Mouse (Mus musculus) ovary, adult 18-20 months (tissue): ENCODE measurements at regions not wholly inside any gene's neighbourhood (a gene's known extent, or its start where the extent isn't known, plus 50 kb on each side); places are given as distances from the start of the nearest gene placed in this dataset.

Experiments
- DNase-seq: peaks from one replicate; pipeline ENCODE4 v3.0.0; 2022; ENCODE audit warnings: low spot score, mixed read lengths

DNA sequence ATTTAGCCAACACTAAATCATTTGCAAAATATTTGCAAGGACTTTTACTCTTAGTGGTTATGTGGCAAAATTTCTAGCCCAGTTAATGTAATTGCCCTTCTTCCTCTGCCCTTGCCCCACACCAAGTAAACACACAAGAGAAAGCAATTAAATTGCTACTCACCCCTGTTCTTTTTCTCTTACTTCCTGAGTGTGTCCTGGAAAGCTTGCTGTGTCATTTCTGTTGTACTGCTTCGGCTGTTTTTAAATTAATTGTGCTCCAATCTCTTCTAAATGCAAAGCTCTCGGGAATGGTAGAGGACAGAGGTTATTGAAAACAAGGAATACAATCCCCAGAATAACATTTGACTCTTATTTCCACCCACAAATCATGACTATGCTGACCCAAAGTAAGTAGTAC lies 647.4 kb upstream of the Cited2 start:
- DNase-seq = no peak

DNA sequence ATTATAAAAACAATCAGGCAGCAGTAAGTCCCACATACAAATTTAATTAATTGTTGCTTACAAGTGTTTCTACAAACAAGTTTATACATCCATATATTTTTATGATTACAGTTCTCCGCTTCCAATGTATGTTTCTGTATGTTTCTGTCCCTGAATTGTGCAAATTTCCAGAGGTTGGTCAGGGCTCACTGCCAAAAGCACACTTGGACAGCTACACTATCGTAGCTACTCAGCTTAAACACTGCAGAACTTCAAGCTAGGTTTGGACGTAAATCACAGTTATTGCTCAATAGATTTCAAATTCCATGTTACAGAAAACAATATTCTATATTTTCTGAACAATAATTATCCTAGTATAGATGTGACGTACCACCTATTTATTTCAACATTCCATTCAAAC lies 646.8 kb upstream of the Cited2 start:
- no peak for DNase-seq

DNA sequence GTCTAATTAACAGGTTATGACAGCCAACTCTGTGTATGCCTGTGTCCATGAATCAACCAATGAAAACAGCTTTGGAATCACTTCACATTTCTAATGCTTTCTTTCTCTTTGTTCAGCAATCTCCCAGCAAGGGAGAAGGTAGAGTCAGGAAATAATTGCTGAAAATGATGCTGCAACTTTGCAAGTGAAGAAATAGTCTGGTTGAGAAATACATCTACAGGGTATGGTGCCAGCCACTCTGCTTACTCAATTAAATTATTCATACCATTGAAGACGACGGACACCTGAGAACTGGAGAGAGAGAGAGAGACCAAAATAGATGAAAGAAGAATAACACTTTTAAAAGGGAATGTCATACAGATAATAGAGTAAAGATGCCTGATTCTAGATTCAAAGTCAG lies 645.4 kb upstream of the Cited2 start:
- DNase-seq = no peak

DNA sequence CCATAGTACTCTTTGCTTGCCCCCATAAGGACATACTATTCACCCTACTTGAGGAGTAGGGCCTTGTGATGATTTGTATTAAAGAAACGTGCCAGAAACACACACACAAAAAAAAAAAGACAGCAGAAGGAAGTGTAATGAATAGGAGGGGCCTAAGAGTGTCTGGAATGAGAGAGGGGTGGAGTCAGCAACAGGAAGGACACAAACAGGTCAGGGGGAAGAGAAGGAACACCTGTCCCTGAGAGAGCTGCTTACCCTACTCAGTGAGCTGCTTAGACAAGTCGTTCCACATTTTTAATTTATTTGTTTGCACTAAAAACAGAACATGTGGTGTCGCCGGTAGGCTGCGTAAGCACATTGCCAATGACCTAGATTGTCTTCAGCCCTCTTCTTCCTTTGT lies 642.2 kb upstream of the Cited2 start:
- DNase-seq = no peak

DNA sequence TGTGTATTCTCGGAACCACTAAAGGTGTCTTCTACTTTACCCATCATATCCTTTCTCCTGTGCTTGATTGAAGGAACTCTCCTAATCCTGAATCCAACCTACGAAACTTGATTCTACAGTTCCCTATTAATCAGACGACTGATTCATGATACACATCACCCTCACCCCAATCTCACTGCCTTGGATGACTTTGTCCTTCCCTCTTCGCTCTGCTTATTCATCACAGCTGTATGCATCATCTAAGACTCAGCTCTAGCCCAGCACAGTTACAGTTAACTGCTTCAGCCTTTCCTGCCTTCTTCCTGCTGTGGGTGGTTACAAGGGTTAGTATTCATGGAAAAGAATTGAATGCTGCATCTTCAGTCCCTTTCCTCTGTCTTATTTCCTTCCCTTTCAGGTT lies 640.1 kb upstream of the Cited2 start:
- DNase-seq = no peak

DNA sequence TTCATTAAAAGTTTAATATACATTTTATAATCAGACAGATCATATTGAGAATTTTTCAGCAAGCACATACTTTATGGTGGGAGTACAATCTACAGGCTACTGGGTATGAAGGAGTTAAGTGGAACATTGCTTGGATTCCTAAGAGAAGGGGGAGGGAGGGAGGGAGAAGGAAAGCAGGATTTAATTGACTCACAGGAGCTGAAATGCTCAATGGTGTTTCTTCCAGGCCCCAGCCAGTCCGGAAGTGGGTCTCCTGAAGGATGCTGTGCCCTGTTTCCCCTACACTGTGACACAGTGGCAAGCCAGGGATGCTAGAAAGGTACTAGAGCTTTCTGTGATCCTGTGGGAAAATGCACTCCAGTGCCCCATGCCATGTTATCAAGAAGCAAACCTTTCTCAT lies 621.0 kb upstream of the Cited2 start:
- no peak for DNase-seq

DNA sequence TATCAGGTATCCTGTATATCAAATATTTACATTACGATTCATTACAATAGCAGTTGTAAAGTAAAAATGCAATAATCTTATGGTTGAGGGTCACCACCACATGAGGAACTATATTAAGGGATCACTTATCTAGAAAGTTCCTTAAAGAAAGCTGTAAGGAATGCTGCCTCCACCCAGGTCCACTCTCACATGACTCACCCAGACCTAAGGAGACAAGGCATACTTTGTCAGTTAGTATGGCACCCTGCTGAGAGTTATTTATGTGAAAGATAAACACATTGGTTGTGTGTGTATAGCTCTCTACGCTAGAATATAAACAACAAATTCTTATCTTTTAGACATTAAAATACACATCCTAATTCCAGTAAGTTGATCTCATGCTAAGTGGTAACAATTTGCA lies 619.6 kb upstream of the Cited2 start:
- DNase-seq = no peak

DNA sequence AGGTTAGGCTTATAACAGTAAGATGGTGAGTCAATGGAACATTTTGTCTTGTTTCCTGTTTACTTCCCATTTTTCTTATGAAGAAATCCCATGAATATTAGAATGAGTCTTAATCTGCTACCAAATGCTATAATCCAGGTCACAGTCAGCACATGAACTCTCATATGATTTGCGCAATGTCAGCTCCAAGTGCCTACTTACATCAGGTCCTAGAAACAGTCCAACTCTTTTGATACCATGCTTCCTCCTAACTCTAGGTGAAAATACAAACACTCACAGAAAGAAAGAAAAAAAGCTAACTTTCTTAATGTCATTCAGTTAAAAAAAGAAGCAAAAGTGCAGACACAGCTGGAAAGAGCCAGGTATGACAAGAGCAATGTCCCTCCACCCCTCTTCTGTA lies 616.2 kb upstream of the Cited2 start:
- DNase-seq = no peak

DNA sequence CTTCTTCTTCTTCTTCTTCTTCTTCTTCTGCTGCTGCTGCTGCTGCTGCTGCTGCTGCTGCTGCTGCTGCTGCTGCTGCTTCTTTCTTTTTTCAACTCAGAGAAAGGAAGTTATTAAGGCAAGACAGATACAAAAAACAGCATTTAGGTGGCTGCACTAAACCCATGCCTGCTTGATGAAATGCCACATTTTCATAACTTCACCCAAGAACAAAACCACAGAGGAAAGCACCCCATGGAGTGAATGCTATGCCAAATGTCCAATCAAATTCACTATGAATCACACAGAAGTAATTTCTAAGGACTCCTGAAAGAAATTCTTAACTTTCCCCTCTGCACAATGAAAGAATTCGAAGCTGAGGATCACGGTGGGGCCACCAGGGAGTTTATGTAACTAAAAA lies 611.9 kb upstream of the Cited2 start:
- no peak for DNase-seq

DNA sequence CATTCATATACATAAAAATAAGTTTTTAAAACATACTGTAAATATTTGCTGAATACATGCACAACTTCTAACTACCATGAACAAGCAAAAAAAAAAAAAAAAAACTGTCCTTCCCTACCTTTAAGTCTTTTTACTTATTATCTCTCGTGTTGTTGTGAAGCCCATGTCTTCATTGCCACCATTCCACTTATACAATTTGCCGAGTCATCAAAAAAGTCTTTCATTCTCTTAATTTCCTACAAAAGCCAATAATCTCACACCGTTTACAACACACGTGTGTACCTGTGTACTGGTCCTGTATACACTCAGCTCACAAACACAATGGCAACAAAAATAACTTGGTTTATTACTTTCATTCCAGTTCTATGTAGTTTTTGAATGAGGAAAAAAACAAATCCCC lies 608.2 kb upstream of the Cited2 start:
- DNase-seq = no peak

DNA sequence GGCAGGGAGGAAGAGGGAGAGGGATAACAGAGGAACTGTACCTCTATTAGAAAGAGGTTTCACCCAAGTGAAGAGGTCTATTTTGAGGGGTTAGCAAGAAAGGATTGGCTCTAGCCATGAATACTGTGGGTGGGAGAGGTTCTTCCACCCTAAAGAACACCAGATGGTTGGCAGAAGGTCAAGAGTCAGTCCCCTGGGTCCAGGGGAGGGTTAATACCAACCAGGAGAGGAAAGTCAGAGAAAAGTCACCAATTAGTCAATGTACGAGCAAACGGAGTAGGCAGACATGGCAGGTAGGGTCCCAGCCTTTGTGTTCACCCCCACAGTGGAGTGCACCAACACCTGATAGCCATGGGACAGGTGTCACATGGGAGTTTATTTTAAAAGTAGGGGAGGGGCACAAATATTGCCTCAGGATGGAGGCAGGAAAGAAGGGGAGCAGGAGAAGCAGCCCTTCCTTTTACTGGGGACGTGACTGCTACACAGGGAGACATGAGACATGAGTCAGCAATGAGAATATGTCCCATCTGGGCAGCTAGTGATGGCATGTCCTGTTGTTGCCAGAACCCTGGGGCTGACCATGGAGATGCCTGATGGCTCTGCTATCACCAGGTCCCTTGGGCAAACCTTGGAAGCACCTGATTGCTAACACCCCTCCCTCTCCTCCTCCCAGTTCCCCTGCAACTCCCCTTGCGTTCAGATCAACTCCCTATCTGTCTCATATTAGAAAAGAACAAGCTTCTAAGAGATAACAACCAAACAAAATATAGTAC lies 593.4 kb upstream of the Cited2 start:
- no peak for DNase-seq

DNA sequence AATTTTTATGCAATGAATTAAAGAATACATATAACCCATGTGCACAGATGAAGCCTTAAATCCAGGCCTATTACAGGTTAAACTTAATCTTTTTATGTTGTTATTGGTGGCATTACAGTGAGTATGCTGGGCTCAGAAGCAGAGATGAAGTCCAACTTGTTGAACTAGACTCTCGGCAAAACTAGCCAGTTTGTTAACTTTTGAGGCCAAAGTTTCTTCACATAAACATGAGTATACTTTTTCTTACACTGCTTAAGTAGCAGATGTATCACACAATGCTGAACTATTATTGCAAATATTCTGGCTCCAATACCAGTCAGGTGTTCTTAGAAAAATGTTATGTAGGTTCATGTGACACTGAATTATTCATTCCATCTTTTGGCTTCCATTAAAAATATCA lies 592.4 kb upstream of the Cited2 start:
- DNase-seq = no peak

DNA sequence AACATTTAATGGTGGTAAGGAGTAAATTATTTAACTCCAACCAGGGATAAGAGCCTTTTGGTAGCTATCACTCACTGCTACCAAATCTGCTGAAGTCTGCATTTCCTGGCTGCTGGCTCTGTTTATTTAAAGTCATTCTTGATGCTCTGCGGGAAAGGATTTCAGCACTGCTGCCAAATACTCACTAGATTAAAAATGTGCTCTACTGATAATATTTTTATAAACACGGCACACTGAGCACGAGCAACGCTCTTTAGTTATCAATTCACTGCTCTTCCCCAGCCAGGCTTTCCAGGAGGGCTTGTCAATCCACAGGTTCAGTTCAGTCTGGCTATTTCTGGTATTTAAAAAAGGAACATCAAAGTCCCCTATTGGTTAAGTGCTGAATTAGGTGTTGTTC lies 591.3 kb upstream of the Cited2 start:
- peak; percentile 48 for DNase-seq

DNA sequence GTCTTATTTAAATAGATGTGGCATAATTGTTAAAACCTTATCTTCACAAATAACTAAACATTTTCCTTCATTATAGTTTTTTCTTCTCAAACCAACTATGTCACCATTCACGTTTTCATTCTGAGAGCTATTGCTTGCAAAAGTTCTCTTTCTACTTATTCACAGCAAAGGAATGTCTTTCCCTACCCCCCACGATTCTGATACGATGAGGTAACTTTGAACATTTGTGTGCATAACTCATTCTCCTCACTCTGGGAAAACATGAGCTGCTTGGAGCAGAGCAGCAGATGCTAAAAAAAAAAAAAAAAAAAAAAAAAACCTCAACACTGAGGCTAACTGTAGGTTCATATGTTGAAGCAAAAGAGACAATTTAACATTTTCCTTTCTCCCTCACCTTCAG lies 547.6 kb upstream of the Cited2 start:
- DNase-seq = no peak

DNA sequence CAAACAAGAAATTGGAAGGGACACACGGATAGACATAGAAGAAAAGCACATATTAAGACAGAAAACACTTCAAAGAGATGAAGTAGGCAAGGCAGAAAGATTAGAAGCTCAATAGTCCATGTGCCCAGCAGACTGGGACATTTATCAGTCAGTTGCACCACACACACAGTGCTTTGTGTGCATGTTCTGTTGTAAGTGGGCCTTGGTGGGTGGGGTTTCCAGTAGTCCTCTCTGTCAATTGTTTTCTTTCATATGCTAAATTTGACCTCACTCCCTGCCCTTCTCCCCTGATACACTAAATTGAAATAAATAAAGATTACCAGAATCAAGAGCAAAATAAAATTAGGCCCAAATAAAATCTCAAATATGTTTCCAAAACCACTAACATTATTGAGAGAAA lies 546.0 kb upstream of the Cited2 start:
- DNase-seq = no peak

DNA sequence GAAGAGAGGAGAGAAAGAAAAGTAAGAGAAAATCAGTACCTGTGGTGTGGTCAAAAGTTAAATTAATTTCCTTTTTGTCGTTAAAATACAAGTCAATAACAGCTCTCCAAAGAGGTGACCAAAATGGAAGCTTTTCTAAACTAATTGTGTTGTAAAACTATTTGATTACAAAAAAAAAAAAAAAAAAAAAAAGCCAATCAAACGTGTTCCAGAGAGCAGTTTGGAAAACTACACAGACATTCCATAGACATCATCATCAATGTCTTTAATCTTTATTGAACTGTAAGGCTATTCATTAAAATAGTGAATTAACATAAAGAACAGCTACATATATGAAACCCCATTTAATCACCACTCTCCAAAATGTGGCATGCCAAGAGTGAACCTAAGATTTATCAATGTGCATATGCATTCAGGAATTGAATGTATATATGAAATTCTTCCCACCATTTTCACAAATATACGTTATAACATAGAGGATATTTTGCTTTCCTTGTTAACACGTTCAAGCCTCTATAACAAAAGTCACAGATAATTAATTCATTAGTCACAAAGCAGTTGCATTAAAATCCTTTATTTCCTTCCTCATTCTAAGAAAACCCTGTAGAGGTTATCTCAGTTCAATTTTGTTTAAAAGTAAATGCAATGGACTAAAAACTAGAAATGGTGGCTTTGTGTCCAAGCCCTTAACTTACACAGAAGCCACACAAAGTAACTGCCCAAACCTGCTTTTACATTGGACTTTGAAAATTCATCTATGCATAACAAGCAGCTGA lies 545.3 kb upstream of the Cited2 start:
- no peak for DNase-seq

DNA sequence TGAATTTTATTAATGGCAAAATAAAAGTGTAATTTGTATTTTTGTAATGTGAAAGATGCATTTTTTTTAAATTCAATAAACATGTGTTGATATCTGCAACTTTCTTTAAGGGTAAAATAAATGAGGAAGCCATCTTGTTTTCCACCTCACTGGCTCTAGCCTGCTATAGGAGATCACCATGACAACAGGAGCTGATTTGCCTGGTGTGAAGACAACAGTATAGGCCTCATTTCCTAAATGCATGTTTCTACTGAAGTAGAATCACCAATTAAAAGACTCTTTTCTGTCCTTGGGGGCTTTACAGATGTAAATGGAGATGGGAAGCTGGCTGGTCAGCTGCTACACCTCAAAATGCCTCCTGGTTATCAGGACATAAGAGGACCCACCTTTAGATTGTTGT lies 544.4 kb upstream of the Cited2 start:
- DNase-seq = no peak

DNA sequence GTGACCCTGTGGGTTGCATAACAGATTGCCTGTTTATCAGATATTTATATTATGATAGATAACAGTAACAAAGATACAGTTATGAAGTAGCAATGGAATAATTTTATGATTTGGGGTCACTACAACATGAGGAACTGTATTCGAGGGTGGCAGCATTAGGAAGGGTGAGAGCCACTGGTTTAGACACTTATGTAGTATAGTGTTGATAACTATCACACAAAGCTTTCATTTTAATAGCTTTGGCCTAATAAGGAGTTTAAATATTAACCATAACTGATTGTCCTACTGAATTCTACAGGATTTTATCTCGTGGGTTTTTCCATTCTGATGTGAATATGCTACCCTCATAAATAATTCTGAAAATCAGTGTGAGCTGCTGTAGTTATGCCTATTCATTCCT lies 538.6 kb upstream of the Cited2 start:
- no peak for DNase-seq

DNA sequence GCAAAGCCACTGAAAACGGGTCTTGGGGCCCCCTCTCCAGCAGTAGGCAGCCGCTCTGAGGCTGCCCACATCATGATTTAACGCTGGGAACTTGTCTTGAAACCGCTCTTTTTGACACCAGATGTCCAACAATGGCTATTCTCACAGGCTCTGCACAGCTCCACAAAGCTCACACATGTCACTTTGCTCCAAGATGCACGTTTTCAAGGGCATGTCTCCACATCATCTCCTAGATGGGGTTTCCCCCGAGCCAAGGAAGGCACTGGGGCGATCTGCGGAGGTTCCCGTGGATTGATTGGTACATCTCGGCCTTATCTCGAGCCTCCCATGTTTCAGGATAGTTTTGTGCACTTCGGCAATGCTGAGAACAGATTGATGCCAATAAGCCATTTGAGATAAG lies 526.8 kb upstream of the Cited2 start:
- no peak for DNase-seq

DNA sequence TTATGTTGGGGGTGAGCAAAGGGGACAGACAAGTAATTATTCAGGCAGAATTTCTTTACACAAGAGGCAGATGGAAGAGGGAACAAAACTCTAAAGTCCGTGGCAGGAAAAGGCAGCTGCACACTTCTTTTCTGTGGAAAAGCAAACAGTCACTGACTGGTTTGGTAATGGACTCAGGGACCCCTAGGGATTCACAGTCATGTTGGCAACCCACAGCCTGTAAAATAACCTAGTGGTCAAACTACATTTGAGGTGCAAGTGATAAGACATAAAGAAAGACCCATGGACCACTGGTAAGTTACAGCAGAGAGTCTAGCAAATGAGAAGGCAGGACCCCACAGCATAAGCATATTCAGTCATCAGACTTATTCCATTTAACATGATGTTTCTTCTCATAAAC lies 526.4 kb upstream of the Cited2 start:
- no peak for DNase-seq

DNA sequence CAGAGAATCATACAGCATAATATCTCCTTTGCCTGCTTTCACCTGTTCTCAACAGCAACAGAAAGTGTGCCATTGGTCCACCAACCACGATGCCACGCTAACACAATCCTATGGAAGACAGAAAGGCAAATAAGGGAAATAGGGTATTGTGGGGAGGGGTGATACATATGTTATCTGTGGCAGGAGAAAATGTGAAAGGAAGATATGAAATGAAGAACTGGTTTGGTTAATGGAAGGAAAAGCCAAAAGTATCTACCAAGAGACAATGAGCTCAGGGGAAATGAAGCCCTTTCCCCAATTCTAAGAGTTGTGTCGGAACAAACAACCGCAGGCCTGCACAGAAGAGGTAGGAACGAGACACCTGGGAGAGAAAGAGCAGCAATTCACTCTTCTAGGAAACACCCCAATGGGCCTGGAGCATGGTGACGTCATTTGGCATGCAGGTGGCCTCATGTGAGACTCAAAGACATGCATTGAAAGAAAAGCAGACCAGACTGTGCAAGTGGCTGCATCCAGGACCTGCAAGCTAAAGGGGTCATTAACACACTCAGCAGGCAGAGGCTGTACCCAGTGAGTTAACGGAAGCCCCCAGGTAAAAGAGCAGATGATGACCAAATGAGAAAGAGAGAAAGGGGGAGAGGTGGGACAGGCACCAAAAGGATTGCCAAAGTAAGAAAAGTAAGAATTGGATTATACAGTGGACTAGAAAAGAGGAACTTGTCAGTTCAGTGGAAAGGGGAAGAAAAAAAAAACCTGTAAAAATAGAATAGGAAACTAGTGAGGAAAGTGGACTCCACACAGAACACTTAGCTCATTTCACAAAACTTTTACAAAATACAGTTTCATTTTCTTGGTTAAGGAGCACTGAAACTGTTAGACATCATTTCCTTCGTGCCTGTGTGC lies 522.2 kb upstream of the Cited2 start:
- DNase-seq = no peak

DNA sequence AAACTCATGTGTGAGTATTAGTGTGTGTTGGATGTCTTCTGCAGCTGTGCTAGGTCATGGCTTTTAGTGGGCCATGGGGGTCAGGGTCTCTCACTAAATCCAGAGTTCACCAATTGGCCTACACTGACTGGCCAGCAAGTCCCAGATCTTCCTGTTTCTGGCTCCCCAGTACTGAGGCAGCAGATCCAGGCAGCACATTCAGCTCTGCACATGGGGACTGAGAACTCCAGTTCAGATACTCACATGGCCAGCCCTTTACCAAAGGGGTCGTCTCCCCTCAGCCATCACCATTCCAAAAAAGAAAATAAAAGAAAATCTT lies 521.6 kb upstream of the Cited2 start:
- DNase-seq = no peak
